Mouse (Mus musculus) lung, embryonic 16.5 days (tissue): ENCODE data around the gene Kpna1. TPM values are rescaled to one million over a fixed set of nuclear protein-coding genes. Genes with fewer than 3 reads are reported as not detected.
A peak's percentile ranks its signal among the peaks of the same experiment; 100 is the strongest.

Experiments used
- ATAC-seq: fragments of 200-750 bp; cut with Nextera tagmentation; 2 replicates; pipeline ENCODE4 v1.8.0; 2017; ENCODE audit warnings: low read depth, mild to moderate bottlenecking, moderate library complexity
- H3K27ac ChIP-seq: fragments of 300-500 bp; sonication (generic); 2 replicates; pipeline ENCODE4 v1.5.1; 2014; ENCODE audit warnings: mild to moderate bottlenecking, control low read depth, low read length
- H3K27me3 ChIP-seq: fragments of 300-500 bp; sonication (generic); 2 replicates; pipeline ENCODE4 v1.6.1; 2014; ENCODE audit warnings: low read depth, low read length, mixed read lengths; ENCODE audit not compliant: control insufficient read depth, insufficient read depth
- H3K36me3 ChIP-seq: fragments of 300-500 bp; sonication (generic); 2 replicates; pipeline ENCODE4 v1.6.1; 2014; ENCODE audit warnings: low read length; ENCODE audit not compliant: control insufficient read depth, insufficient read depth
- H3K4me1 ChIP-seq: fragments of 300-500 bp; sonication (generic); replicated peaks from 2 replicates; pipeline ENCODE4 v1.6.1; 2014; ENCODE audit warnings: low read length, mixed read lengths; ENCODE audit not compliant: control insufficient read depth, insufficient read depth
- H3K4me2 ChIP-seq: fragments of 300-500 bp; sonication (generic); 2 replicates; pipeline ENCODE4 v1.6.1; 2014; ENCODE audit warnings: low read depth, low read length, control low read depth
- H3K4me3 ChIP-seq: fragments of 300-500 bp; sonication (generic); 2 replicates; pipeline ENCODE4 v1.5.1; 2014; ENCODE audit warnings: mild to moderate bottlenecking, low read length, control low read depth
- H3K9ac ChIP-seq: fragments of 300-500 bp; sonication (generic); 2 replicates; pipeline ENCODE4 v1.6.1; 2014; ENCODE audit warnings: low read length, control low read depth
- H3K9me3 ChIP-seq: fragments of 300-500 bp; sonication (generic); 2 replicates; pipeline ENCODE4 v1.6.1; 2016; ENCODE audit warnings: low read length; ENCODE audit not compliant: control insufficient read depth
- WGBS: fragments of 180-500 bp; shearing (Covaris S2); extraction: QIAGEN DNeasy Blood & Tissue Kit; methylation state at CpG from one replicate; pipeline ENCODE4 v1.1.7; 2014; 5-methylcytosine and 5-hydroxymethylcytosine counted together
- polyA plus RNA-seq: library from polyadenylated mRNA; unstranded; fragments of >200 nt; fragmentation: Nextera tagmentation; extraction: Ambion mirVana; gene quantifications from 2 replicates; pipeline ENCODE4 v1.2.1, GENCODE M21; 2015

The Kpna1 gene
- polyA plus RNA-seq, 1 experiment from 2014 or later, result 34.8 TPM

GRCm38 (mm10) chr16:36071450-36072379 is 93.2 kb downstream of the Kpna1 start, which contains the start of the genes Fam162a and Ccdc58:
TSS of gene Fam162a (minus strand) at chr16:36071594.
TSS of gene Ccdc58 (plus strand) at chr16:36071685.
- WGBS, result under 1% methylated on average over 81 of the region's 81 CpGs
- Histone ChIP-seq H3K36me3 (no peaks in the 10 kb centered on the region), H3K4me3 (peak within 1 kb of the TSS; percentile 85)

GRCm38 (mm10) chr16:36072410-36073011 is 94.0 kb downstream of the Kpna1 start:
- Histone ChIP-seq H3K9me3 (no peaks in the 10 kb centered on the region), H3K4me2 (peak overlapping the region; percentile 79), H3K27ac (peak overlapping the region; percentile 99), H3K4me3 (peak overlapping the region; percentile 85), H3K27me3 (no peaks in the 10 kb centered on the region), H3K9ac (peak overlapping the region; percentile 90), H3K36me3 (no peaks in the 10 kb centered on the region), H3K4me1 (peaks cover 19% of the 10 kb centered on the region)
- 25% methylated on average over 8 of the region's 8 CpGs for WGBS
- ATAC-seq, result no peak

More at GRCm38 (mm10) chr16:36071450-36072379, 93.2 kb downstream of the Kpna1 start, which contains the start of the genes Fam162a and Ccdc58:
- Histone ChIP-seq H3K4me2 (peak within 1 kb of the TSS; percentile 79), H3K9ac (peak within 1 kb of the TSS; percentile 90), H3K4me1 (peaks cover 19% of the 10 kb centered on the region), H3K9me3 (no peaks in the 10 kb centered on the region), H3K27me3 (no peaks in the 10 kb centered on the region), H3K27ac (peak within 1 kb of the TSS; percentile 99)
- ATAC-seq, result peak; percentile 97

- H3K9ac ChIP-seq, result no peak overlapping the region
- H3K27me3 ChIP-seq, result no peaks in the 10 kb centered on the region
- H3K36me3 ChIP-seq, result no peaks in the 10 kb centered on the region
- no peaks in the 10 kb centered on the region for H3K9me3 ChIP-seq
- no peak overlapping the region for H3K4me2 ChIP-seq
- no peak for ATAC-seq
- H3K4me3 ChIP-seq, result no peak overlapping the region
- 92% methylated on average over 3 of the region's 3 CpGs for WGBS
- no peak overlapping the region for H3K27ac ChIP-seq
- H3K4me1 ChIP-seq, result peaks cover 7% of the 10 kb centered on the region
Observed at GRCm38 (mm10) chr16:36074772-36075171, 96.2 kb downstream of the Kpna1 start.

GRCm38 (mm10) chr16:36079916-36080315 is 101.4 kb downstream of the Kpna1 start:
- Histone ChIP-seq H3K4me1 (no peaks in the 10 kb centered on the region), H3K27ac (no peak overlapping the region), H3K27me3 (no peaks in the 10 kb centered on the region), H3K9ac (no peak overlapping the region), H3K9me3 (no peaks in the 10 kb centered on the region), H3K36me3 (peaks cover 7% of the 10 kb centered on the region; the same call in 1 of the 2 replicates), H3K4me3 (no peak overlapping the region), H3K4me2 (no peak overlapping the region)
- ATAC-seq, result no peak
- WGBS, result 87% methylated on average over 3 of the region's 3 CpGs

Other genes starting within 250 kb of the Kpna1 start
- gene Dirc2, start 209.4 kb upstream of the Kpna1 start, polyA plus RNA-seq, result 10.0 and 11.6 TPM in 2 replicates
- 12.1 and 13.3 TPM in 2 replicates for gene Hspbap1, start 208.4 kb upstream of the Kpna1 start, polyA plus RNA-seq
- gene Parp14, start 107.2 kb upstream of the Kpna1 start, polyA plus RNA-seq, result 1.5 and 1.9 TPM in 2 replicates
- gene Parp9, start 40.3 kb upstream of the Kpna1 start, polyA plus RNA-seq, result 8.8 and 11.1 TPM in 2 replicates
- gene Dtx3l, start 39.6 kb upstream of the Kpna1 start, polyA plus RNA-seq, result 6.9 and 7.0 TPM in 2 replicates
- gene Wdr5b, start 62.4 kb downstream of the Kpna1 start, polyA plus RNA-seq, result 9.9 and 10.2 TPM in 2 replicates
- 296 and 318 TPM in 2 replicates for gene Fam162a, start 92.8 kb downstream of the Kpna1 start, polyA plus RNA-seq
- gene Ccdc58, start 92.9 kb downstream of the Kpna1 start, polyA plus RNA-seq, result 72.9 and 78.4 TPM in 2 replicates
- 0.23 and 0.43 TPM in 2 replicates for gene Csta1, start 152.5 kb downstream of the Kpna1 start, polyA plus RNA-seq
- gene Stfa2l1, start 178.1 kb downstream of the Kpna1 start, polyA plus RNA-seq, result 1.0 and 1.3 TPM in 2 replicates
- gene Gm5483, start 205.5 kb downstream of the Kpna1 start, polyA plus RNA-seq, result 3.0 and 6.3 TPM in 2 replicates
- gene Gm5416, start 231.7 kb downstream of the Kpna1 start, polyA plus RNA-seq, result not detected in 2 replicates
- 0.84 and 1.9 TPM in 2 replicates for gene 2010005H15Rik, start 242.7 kb downstream of the Kpna1 start, polyA plus RNA-seq